Mouse (Mus musculus) stomach, postnatal 0 days (tissue): ENCODE data around the gene Ccdc60.

ENCODE experiments used
- CTCF ChIP-seq: IDR thresholded peaks from 2 replicates; pipeline ENCODE4 v1.5.1; 2016; ENCODE audit warnings: antibody characterized with exemption, low read depth, mild to moderate bottlenecking, moderate library complexity
- EP300 ChIP-seq: optimal IDR thresholded peaks from 2 replicates; pipeline ENCODE3; 2016; ENCODE audit warnings: antibody characterized with exemption

- TF ChIP-seq CTCF (no peak), EP300 (no peak)
Observed at GRCm38 (mm10) chr5:116312111-116312737, 23.4 kb upstream of the Ccdc60 start.
